Mouse (Mus musculus): Measurements from ENCODE around the gene Ptprd. TPM values are rescaled to one million over a fixed set of nuclear protein-coding genes. Genes with fewer than 3 reads are reported as not detected.

Ptprd gene
- total RNA-seq, 2 experiments from 2014 or later, result 89.2 to 120 TPM

- no peak for DNase-seq
Observed at GRCm38 (mm10) chr4:76023756-76024501, 2187.8 kb downstream of the Ptprd start.

DNA sequence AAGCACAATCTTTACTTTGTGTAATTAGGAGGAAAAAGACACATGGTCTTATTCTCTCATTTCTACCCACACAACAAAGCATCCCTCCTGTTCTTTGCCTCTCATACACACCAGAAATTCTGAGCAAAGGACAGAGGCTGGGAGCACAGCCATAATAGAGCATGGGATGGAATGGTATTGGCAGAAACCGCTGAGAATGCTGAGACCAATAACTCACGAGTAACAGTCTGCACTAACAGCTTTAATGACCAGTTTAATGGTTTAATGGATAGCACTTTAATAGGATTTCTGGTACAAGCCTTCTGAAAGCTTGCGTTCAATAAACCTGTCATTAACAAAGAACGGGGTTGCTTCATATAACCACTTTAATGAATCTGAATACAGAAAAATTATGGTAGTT lies 2190.1 kb downstream of the Ptprd start:
- DNase-seq, result no peak

DNA sequence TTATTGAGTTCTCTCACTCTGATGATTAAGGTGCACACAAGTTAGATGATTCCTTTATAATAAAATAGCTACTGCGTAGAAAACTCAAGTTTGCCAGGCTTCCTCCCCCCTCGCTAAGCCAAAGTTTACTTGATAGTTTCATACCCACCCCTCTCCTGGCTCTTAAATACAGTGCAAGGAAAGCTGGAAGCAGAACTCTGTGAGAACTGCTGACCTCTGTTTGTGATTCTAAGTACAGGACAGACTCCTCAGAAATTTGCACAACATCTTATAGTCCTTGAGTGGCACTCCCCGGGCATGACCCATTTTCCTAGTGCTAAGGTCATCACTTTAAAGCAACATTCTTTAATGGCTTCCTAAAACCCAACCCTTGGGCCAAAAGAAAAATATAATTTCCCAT lies 2196.7 kb downstream of the Ptprd start:
- no peak for DNase-seq

GRCm38 (mm10) chr4:76014151-76014840 lies 2197.5 kb downstream of the Ptprd start:
- no peak for DNase-seq

DNA sequence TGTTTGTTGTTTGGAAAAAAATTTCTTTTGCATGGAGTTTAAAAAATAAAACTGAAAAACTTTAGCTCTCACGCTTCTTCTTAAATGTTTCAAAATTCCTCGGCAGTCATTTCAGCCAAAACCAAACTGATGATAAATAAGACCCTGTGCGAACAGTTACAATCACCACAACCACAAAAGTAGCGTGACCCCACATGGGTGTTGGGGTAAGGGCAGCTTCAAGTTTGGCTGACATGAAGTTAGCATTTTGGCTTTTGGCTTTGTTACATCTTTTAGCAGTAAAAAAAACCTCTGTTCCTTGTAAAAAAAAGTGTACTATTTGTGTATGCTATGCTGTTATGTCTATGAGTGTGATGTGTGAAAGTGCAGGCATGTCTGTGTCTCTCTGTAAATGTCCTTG lies 2203.2 kb downstream of the Ptprd start:
- DNase-seq, result no peak

GRCm38 (mm10) chr4:76007219-76007618 lies 2204.5 kb downstream of the Ptprd start:
- DNase-seq, result no peak

DNA sequence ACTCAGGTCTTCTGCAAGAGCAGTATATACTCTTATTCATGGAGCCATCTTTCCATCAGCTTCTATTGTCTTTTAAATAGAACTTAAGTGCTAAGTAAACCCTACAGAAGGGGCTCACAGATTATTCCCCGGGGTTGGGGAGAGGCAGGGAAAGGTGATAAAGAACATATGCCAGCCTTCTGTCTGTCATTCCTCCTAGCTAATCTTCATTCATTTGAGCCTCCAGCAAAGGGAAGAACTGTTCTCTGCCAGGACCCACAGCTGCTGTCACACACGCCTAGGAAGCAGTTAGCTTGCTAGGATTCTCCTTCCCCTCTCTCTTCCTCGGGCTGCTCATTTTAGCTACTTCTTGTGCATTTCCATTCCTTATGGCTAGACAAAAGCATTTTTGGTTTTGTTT lies 2205.0 kb downstream of the Ptprd start:
- no peak for DNase-seq

GRCm38 (mm10) chr4:76004161-76004560 lies 2207.6 kb downstream of the Ptprd start:
- DNase-seq, result no peak

GRCm38 (mm10) chr4:76000258-76000657 lies 2211.5 kb downstream of the Ptprd start:
- DNase-seq, result no peak

DNA sequence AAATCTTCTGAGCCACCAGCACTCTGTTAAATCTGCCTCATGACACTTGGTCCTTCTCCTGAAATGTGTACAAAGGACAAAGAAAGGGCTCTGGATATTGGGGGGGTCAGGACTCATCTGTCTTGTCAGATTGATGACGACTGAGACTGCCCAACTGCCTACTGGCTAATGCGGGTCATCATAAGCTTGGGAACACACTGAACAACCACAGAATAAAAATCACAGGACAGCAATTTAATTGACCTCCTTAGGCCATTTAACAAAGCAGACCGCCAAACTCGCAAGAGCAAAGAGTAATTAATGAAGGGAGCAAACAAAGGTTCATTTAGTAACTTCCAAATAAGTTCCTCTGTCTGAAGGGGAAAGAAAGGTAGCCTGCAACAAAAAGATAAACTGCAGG lies 2215.9 kb downstream of the Ptprd start:
- no peak for DNase-seq

- no peak for DNase-seq
Observed at GRCm38 (mm10) chr4:75994576-75994975, 2217.2 kb downstream of the Ptprd start.

DNA sequence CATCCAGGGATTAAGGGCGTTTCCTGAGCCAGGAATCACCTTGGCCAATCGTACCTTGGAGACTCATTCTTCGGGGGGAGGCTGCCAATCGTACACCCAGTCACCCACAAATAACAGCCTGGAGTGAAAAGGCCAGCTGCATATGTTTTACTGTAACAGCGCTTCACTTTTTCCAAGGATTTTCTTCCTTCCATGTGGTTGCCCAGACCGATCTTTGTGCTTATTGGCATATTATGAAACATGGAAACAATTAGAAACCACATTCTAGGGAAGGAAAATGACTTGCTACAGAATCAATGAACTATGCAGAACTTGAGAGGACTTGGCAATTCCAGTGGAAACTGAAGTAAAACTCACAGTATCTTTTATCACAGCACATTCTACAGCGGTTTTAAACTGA lies 2218.7 kb downstream of the Ptprd start:
- DNase-seq, result no peak

- DNase-seq, result peak in 1 of 2 experiments; percentile 7
Observed at GRCm38 (mm10) chr4:75991621-75992245, 2220.0 kb downstream of the Ptprd start.

DNA sequence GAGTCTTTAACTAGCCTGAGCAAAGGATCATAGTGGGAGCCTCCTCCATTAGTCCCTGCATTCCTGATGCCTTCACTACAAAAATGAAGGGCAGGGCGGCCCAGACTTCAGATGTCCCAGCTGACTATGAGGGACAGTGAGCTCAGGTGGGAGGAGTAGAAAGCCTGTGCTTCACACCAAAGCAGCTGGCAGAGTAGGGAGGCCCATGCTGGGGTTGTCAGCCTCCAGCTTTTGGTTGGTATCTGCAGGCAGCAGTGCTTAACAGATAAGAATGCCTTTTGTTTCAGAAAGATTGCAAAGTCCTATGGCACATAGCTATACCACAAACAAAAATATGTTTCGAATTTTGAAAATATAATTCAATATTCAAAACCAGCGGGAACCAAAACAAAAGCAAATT lies 2237.0 kb downstream of the Ptprd start:
- no peak for DNase-seq

GRCm38 (mm10) chr4:75973322-75973721 lies 2238.4 kb downstream of the Ptprd start:
- DNase-seq, result no peak

- no peak for DNase-seq
Observed at GRCm38 (mm10) chr4:75969961-75970360, 2241.8 kb downstream of the Ptprd start.

DNA sequence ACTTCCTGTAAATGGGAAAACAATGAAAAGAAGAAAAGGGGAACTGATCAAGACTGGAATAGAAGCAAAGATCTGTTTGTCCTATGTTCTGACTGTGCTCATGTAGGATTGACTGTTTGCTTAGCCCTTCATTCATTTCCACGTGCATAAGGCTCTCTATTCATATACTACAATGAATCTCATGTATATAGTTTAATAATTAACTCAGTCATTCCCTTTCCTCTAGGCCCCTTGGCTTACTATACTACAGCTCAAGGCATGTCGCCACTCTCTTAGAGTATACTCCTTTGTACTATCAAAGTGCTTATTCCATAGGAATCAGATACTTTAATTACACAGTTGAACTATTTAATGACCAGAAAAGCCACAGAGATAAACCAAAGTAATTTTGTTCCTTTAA lies 2243.1 kb downstream of the Ptprd start:
- no peak for DNase-seq

DNA sequence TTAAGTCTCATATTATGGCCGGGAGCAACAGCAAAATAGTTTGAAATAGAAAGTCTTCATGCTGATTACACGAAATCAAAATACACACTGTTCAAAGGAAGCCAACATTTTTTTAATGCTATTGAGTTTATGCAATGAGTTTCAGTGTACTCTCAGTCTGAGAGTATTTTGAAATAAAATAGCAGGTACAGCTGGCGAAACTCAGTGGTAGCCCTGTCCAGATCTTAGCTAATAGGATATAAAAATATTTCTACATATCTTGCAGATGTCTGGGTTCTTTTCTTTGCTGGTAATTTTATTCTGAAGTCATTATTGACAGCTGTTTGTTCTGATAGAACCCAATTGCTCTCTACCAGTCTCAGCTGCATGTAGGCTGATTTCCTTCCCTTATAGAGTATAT lies 2246.0 kb downstream of the Ptprd start:
- DNase-seq, result no peak

DNA sequence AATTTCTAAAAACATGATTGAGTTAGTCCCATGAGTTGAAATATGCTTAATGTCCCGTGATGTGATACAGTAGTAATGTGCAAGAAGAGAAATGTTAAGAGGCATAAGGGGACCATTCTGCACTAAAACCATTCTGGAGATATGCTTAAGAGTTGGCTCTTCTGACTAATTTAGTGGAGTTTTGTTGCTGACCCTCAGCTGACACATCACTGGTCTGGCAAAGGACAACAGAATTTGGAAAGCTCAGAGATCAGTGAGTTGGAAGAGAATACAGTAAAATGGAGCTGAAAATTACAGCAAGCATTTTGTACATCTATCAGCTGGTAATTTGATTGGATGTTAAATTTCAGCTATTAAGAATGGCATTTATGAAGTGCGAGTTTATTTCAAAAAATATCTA lies 2248.8 kb downstream of the Ptprd start:
- DNase-seq, result no peak

DNA sequence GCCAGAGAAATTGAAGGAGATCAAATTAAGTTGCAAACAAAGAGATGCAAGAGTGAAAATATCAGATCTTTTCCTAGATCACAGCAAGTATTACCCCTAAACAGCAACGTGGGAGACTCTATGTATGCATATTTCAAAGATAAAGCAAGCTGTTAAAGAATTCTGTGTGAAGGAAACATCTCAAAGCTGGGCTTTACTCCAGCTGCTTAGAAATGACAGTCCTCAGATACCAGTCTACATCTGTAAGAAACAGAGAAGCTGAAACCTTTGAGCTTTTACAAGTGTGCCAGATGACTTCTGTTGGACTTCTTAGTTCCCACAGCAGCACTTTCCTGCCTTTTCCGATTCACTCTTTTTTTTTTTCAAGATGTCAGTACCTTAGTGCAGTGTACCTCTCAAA lies 2249.9 kb downstream of the Ptprd start:
- DNase-seq, result no peak

- no peak for DNase-seq
Observed at GRCm38 (mm10) chr4:75953349-75954060, 2258.3 kb downstream of the Ptprd start.

DNA sequence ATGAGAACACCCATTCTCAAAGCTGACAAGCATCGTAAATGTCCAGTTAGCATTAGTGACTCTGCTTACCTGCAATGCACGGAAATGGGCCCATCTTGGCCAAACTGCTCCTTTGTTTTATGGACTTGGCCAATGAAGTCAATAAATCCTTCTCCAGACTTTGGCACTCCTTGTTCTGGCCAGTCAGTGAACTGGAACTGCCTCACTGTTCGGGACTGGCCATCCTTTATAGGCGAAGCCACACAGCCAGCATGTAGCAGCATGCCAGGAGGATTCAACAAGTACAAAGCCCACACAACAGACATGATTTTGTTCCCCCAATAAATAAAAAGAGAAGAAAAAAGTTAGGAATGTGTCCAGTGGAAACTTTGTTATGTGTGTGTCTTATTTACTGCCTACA lies 2261.2 kb downstream of the Ptprd start:
- DNase-seq, result no peak

DNA sequence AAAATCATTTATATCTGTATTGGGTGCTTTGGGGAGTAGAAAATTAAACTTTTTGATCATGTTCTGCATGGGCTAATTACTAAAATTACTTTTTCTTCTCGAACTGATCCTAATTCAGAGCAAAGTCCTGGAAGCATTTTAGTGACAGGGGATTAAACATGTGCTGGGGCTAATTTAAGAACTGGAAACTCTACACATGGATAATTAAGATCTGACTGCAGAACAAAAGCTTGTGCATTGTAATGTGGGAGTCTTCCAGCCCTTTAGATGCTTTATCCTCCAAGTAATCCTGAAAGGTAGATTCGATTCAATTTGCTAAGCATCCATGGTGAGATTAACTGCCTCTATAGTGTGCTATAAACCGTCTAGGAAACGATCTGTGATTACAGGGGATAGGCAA lies 2316.9 kb downstream of the Ptprd start:
- no peak for DNase-seq
